ENCODE assay signal across 8 mouse cellular contexts in the genomic region with DNA sequence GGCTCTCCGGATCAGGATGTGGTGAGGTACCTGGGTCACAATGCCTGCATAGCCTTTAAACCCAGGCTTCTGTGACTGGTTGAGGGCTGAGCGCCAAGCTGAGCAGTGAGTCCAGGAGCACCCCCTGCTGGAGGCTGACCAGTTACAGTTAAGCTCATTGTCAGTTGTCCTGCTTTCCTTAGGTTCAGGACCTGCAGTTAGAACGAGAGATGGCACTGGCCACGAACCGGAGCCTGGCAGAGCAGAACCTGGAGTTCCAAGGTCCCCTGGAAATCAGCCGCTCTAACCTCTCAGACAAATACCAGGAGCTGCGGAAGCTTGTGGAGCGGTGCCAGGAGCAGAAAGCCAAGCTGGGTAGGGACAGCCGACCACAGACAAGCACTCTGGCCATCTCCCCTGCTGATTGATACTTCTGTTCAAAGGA. TPM values are rescaled to one million over a fixed set of nuclear protein-coding genes. Genes with fewer than 3 reads are reported as not detected.
DNase-seq lines count a peak whose midpoint lies in the region; ATAC-seq and TF ChIP-seq lines count a peak whose summit lies in the region.
"Had no signal": no experiment of that assay in that cellular context is flagged by ENCODE, and none has a peak within 500 bp of the region (broad histone marks: within the 10 kb centered on the region; RNA-seq: fewer than 3 reads in every experiment).

No protein-coding gene starts in this region.

- no peak overlapping the region for H3K4me3 ChIP-seq in hindbrain, postnatal 0 days (ENCODE audit: low read length)

- peak; percentile 64 to 84 for DNase-seq in adrenal gland, adult (ENCODE audit: inconsistent age in 2 of 2, low spot score in 1 of 2)
- peak; percentile 62 for DNase-seq in gastrocnemius, adult 18-20 months (ENCODE audit: low spot score)
- peak; percentile 84 for DNase-seq in hindbrain, postnatal 0 days (ENCODE audit: low spot score)
- DNase-seq in left cerebral cortex, adult 11 months (ENCODE audit: low spot score) = peak; percentile 67
- peak; percentile 78 for DNase-seq in right cerebral cortex, postnatal 4 days

- peaks cover 34% of the 10 kb centered on the region for H3K36me3 ChIP-seq in hindbrain, postnatal 0 days (ENCODE audit: insufficient read depth, low read length)

- H3K4me1 ChIP-seq in hindbrain, postnatal 0 days (ENCODE audit: insufficient read depth, low read length) = peaks cover 4% of the 10 kb centered on the region; the same call in 1 of the 2 replicates

- H3K27ac ChIP-seq in hindbrain, postnatal 0 days = peak overlapping the region; percentile 89

- no peaks in the 10 kb centered on the region for H3K27me3 ChIP-seq in hindbrain, postnatal 0 days (ENCODE audit: insufficient read depth, low read length)
- H3K27me3 ChIP-seq: megakaryocyte, embryonic 14.5 days had no signal

- no peak overlapping the region for H3K9ac ChIP-seq in hindbrain, postnatal 0 days (replicated peaks; ENCODE audit: low read length)

- 27% methylated on average over 9 of the region's 9 CpGs for whole genome bisulfite sequencing in hindbrain, postnatal 0 days

- TF ChIP-seq CTCF in hindbrain, postnatal 0 days (IDR thresholded peaks at IDR 0.05; ENCODE audit: low read depth) = peak; percentile 76

- H3K9me3 ChIP-seq in hindbrain, postnatal 0 days (ENCODE audit: low read length) = no peaks in the 10 kb centered on the region
- H3K9me3 ChIP-seq: megakaryocyte, embryonic 14.5 days had no signal

- peak; percentile 73 for ATAC-seq in common myeloid progenitor, adult 5-6 weeks (replicated peaks; ENCODE audit: low read depth, poor library complexity, severe bottlenecking)
- ATAC-seq in hindbrain, postnatal 0 days = peak; percentile 47
- ATAC-seq in megakaryocyte, adult 5-6 weeks (ENCODE audit: poor library complexity, severe bottlenecking) = peak; percentile 74

- no peak overlapping the region for H3K4me2 ChIP-seq in hindbrain, postnatal 0 days (ENCODE audit: low read depth, low read length)

RNA-seq across cellular contexts. Expression of a gene that starts 21.6 kb away (rescaled TPM):
- 6.5 and 11.5 TPM in 2 replicates for total RNA-seq in common myeloid progenitor, adult 5-6 weeks (2017)
- total RNA-seq in gastrocnemius, adult 18-20 months (2021) = 10 to 100 TPM; 21.3 to 28.5 TPM
- 29.8 and 30.7 TPM in 2 replicates for total RNA-seq in hindbrain, postnatal 0 days (2014; rRNA removed)
- 25.8 and 27.2 TPM in 2 replicates for polyA plus RNA-seq in hindbrain, postnatal 0 days (2015; fragmentation: Nextera tagmentation; extraction: Ambion mirVana)
- total RNA-seq in megakaryocyte, adult 5-6 weeks (2015) = 21.9 and 22.5 TPM in 2 replicates
- 15.2 and 17.8 TPM in 2 replicates for total RNA-seq in megakaryocyte, adult 5-6 weeks (2017)

RNA-seq across cellular contexts. Expression of a gene that starts 28.7 kb away (rescaled TPM):
- total RNA-seq in common myeloid progenitor, adult 5-6 weeks (2017) = 0.53 TPM in 1 of 2 replicates, not detected in the other
- total RNA-seq in gastrocnemius, adult 18-20 months (2021) = not detected
- total RNA-seq in hindbrain, postnatal 0 days (2014; rRNA removed) = 0.68 TPM in 1 of 2 replicates, not detected in the other
- 0.26 and 0.32 TPM in 2 replicates for polyA plus RNA-seq in hindbrain, postnatal 0 days (2015; fragmentation: Nextera tagmentation; extraction: Ambion mirVana)
- 0.78 and 1.5 TPM in 2 replicates for total RNA-seq in megakaryocyte, adult 5-6 weeks (2015)
- total RNA-seq in megakaryocyte, adult 5-6 weeks (2017) = 0.57 and 0.59 TPM in 2 replicates

RNA-seq across cellular contexts. Expression of a gene that starts 32.2 kb away (rescaled TPM):
- not detected in 2 replicates for total RNA-seq in common myeloid progenitor, adult 5-6 weeks (2017)
- not detected for total RNA-seq in gastrocnemius, adult 18-20 months (2021)
- total RNA-seq in hindbrain, postnatal 0 days (2014; rRNA removed) = not detected in 2 replicates
- not detected in 2 replicates for polyA plus RNA-seq in hindbrain, postnatal 0 days (2015; fragmentation: Nextera tagmentation; extraction: Ambion mirVana)
- not detected in 2 replicates for total RNA-seq in megakaryocyte, adult 5-6 weeks (2015)
- 0.20 TPM in 1 of 2 replicates, not detected in the other for total RNA-seq in megakaryocyte, adult 5-6 weeks (2017)
